Mouse (Mus musculus) left cerebral cortex, adult 18-20 months (tissue): Measurements from ENCODE around the gene Cilp. TPM values are rescaled to one million over a fixed set of nuclear protein-coding genes. Genes with fewer than 3 reads are reported as not detected.
"Not testable (repeated sequence)": the region's sequence is repeated elsewhere in the genome, so short reads cannot be mapped to it uniquely, and the experiment has no call there.

ENCODE experiments used
- DNase-seq, 2 experiments: peaks; one replicate each; pipeline ENCODE4 v3.0.0; 2021 to 2022; ENCODE audit warnings: low spot score in 2 of 2, mixed read lengths in 1 of 2
- total RNA-seq, 2 experiments: library from RNA; stranded (reverse); gene quantifications; 2 replicates each; pipeline ENCODE4 v1.2.3; 2021

The Cilp gene
- total RNA-seq, 2 experiments from 2014 or later = not detected

DNA sequence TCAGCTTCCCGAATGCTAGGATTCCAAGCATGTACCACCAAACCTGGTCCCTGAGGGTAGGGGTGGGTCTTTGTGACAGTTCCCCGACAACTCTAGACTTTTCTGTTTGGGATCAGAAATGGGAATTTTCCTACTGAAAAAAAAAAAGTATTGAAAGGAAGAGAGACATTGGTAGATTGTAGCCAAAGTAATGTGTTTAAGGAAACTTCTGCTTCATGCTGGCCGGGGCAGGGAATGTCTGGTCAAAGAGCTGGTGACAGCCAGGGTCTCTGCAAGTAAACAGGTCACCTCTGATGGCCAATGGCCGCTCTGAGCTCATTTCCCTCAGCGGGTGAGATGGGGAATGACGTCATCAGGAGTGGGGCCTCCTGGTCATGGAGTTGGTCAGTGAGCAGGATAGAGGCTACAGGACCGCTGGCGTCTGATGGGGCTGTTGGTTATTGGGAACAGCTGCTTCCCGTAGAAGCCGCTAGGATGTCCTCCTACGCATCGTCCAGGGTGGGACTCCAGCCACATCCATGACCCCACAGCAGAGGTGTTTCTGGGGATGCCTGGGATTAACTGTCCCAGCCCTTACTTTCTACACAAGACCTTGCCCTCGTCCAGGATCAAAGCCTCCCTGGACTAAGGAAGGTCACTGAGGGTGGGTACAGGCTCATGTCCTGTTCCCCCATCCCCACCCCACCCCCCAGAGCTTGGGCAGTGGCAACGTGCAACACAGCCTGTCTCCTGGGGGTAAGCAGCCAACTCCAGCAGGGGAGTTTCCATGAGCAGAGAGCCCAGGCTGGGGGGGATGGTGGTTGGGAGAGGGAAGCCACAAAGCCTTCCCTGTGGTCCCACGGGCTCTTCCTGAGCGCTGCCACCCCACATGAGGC is 17.2 kb upstream of the Cilp start:
- no peak for DNase-seq

DNA sequence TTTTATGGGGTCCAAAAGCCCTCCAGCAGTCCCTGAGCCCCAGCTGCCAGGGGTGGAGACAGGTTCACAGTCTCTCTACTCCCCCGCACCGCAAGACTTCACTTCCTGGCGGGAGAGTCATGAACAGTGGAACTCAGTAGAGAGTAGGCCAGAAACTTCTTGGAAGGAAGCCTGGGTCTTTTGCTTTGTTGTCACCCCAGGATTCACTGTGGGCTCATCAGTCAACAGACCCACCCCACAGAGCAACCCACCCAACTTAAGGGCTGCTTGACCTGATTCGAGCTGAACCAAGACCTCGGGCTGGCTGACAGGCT is 16.6 kb upstream of the Cilp start:
- no peak for DNase-seq

DNA sequence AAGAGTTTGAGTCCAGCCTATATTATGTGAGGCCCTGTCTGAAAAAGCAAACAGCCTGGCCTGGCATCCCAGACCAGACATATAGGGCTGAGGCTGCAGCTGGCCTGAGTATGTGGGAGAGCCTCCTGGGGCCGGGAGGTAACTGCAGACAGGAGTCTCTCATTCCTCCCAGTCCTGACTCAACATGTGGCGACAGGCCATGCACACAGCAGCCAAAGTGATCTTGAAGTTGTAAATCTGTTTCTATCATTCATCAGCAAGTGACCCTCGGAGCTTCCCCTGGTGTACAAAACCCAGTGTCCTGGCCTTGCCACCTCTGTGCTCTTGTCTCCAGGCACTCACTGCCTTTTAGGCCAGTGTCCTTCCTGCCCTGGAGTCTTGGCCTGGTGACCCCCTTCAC is 13.0 kb upstream of the Cilp start:
- no peak for DNase-seq

DNA sequence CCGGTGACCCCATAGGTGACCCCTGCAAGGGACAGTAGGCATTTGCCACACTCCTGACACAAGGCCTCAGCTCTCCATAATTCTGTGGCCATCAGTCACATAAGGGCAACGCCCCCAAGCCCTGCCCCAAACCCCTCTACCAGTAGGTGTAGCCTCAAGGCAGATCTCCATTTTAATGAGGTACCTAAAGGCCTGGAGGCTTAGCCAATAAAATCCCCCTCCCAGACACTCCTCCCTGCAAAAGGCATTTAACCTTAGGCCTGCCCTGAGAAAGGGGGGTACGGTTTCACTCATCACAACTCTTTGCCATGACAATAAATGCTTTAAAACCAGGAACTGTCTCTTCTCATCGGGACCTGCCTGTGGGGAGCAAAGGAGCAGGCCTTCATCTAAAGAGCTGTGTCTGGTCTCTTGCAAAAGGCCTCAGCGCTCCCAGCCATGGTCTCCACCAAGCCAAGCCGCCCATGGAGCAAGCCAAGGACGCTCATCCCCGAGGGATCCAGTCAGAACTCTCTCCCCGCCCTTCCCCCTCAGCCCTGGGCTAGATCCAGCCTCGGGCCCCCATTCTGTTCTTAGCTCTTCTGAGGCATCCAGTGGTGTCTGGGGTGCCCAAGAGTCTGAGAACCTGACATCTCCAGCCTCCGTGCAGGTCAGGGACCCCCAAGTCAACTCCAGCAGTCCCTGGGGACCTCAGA is 8.9 kb upstream of the Cilp start:
- DNase-seq = no peak

DNA sequence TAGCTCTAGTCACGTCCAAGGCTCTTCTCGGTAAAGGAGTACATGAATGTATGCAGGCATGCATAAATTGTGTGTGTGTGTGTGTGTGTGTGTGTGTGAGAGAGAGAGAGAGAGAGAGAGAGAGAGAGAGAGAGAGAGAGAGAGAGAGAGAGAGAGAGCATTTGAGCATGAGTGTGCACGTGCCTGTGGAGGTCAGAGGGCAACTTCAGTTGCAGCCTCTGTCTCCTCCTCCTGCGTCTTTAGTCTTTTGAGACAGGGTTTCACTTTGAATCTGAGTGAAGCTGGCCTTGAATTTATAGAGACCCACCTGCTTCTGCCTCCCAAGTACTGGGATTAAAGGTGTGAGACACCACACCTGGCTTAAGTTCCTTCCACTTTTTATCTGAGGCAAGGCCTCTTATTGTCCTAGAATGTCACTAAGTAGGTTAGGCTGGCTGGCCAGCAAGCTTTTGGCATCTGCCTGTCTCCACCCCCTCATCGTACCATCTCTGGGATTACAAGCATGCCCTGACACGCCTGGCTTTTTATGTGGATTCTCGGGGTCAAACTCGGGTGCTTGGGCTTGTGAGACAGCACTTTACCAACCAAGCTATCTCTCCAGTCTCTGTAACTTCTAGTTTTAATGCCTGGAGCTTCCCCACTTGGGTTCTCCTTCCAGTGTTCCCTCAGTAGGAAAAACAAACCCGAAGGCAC is 7.6 kb upstream of the Cilp start:
- no peak for DNase-seq

DNA sequence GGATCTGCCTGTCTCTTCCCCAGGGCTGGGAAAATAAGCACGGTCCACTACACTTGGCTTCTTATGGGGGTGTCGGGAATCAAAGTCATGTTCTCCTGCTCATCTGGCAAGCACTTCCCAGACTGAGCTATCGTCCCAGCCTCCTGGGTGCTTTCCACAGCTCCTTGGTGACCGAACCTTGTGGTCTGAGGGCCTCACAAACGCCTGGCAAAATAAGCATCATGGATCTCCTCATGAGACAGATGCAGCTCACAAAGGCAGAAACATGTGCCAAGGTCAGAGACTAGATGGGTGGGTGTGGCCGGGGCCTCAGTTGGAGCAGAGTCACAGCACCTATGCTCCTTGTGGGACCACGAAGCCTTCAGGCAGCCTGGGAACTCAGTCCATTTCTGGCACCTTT is 5.6 kb upstream of the Cilp start:
- DNase-seq = no peak

DNA sequence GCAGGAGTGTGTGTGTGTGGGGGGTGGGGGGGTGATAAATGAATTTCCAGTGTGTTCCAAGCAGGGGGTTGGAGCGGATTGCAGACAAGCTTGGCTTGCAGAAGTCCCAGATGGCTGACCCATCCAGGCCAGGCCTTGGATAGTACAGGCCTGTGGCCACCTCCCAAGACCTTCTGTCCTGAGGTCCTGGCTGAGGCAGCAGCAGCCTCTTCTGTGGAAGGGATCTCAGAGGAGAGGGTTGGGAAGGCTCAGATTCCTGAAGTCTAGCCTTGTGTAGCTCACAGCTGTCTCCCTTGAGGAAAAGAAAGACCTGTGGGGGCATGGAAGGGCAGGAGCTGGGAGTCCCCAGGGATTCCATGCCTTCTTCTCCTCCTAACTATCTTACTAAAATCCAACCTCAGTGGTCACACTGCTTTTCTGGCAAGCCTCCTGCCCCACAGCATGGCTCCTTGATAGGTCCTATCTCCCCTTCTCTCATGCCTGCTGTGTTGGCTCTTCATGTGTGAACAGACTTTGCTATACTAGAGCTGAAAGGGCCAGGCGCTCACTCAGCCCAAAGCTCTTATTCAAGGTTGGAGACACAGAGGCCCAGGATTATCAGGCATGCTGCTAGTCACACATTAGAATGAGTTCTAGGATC is 3.3 kb upstream of the Cilp start:
- no peak for DNase-seq

DNA sequence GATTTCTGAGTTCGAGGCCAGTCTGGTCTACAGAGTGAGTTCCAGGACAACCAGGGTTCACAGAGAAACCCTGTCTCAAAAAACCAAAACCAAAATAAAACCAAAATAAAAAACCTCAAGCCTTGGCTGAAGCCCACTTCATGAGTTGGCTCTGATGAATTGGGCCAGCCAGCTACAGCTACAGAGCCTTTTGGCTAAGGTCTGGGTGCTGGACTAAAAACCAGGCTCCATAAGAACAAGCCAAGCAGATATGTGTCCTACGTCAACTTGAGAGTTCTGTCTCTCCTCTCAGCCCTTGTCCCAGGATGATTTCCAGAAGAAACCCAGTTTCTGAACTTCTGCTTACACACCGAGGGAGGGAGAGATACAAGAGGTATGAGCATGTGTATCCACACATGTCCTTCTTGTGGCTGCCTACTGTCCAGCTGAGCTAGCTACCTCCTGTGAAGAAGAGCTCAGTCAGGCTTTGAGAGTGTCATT is 2.3 kb upstream of the Cilp start:
- no peak for DNase-seq

DNA sequence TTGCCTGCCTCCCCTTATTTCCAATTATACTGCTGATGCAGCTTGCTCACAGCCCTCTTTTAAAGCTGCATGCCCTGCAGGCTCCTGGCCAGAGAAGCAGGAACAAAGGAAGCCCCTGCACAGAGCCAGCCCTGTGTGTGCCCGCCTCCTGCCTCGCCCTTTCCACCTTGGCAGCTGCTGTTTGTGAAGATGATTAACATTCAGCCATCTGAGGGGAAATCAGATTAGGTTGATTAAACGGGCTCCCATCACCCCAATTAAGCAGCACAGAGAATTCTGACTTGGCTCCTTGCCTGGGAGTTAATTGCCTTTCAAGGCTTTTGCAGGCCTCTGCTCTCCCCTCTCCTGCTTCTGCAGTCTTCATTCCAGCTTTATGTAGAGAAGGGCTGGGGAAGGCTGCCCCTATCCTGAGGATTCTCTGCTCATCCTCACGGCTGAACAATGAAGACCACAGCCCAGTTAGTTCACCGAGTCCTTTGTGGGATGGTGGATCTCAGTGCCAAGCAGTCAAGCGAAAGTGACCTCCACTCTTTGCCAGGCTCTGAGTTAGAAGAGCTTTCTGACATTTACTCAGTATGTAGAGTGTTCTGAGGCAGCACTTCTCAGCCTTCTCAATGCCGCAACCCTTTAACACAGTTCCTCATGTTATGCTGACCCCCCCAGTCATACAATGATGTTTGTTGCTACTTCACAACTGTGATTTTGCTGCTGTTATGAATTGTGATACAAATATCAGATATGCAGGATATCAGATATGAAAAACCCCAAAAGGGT is 2.9 kb downstream of the Cilp start:
- DNase-seq = peak; percentile 5 to 18

DNA sequence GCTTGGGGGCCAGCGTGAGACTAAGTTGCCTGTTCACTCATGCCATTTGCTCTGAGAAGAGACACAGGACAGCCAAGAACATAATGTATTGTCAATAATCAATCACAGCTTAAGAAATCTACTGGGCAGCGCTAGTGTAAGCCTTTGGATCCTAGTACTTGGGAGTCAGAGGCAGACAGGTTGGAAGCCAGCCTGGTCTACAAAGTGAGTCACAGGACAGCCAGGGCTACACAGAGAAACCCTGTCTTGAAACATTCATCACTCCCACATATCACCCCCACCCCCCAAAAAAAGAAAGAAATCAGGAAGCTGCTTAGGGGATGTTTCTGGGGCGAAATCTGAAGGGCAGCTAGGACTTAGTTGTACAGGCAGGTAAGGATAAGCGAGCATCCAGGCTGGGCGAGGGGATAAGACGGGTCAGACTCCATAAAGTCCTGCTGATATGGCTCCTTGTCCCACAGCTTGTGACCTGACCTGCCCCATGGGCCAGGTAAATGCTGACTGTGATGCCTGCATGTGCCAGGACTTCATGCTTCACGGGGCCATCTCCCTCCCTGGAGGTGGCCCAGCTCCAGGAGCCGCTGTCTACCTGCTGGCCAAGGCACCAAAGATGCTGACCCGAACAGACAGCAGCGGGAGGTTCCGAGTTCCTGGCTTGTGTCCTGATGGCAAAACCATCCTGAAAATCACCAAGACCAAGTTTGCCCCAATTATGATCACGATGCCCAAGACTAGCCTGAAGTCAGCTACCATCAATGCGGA is 8.2 kb downstream of the Cilp start:
- DNase-seq = no peak

DNA sequence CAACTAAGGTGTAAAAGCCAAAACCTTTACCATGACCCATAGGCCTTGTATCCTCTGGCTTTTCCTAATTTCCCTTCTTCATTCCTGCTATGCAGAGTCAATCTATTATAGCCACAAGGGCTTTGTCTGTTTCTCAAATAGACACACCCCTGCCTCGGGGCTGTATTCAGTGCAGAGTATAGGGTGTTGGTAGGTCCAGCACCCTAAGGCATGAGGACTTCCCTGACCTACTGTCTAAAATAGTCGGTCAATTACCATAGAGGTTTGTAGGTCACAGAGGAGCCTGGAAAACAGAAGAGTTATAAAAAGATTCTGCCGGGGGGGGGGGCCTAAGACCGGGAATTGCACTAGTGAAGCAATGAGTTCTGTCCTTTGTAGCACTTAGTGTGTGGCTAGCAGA is 8.9 kb downstream of the Cilp start:
- no peak for DNase-seq

DNA sequence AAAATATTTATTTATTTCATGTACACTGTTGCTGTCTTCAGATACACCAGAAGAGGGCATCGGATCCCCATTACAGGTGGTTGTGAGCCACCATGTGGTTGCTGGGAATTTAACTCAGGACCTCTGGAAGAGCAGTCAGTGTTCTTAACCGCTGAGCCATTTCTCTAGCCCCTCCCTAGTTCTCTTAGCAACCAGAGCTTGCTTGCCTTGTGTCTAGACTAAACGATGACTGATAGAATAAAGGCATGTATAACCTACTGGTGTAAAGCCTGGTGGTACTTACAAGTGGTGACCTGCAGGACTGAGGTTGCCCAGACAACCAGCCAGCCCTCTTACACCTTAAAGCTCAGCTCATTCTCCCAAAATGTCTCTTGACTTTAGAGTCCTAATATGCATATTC is 9.9 kb downstream of the Cilp start:
- DNase-seq = not testable (repeated sequence)

DNA sequence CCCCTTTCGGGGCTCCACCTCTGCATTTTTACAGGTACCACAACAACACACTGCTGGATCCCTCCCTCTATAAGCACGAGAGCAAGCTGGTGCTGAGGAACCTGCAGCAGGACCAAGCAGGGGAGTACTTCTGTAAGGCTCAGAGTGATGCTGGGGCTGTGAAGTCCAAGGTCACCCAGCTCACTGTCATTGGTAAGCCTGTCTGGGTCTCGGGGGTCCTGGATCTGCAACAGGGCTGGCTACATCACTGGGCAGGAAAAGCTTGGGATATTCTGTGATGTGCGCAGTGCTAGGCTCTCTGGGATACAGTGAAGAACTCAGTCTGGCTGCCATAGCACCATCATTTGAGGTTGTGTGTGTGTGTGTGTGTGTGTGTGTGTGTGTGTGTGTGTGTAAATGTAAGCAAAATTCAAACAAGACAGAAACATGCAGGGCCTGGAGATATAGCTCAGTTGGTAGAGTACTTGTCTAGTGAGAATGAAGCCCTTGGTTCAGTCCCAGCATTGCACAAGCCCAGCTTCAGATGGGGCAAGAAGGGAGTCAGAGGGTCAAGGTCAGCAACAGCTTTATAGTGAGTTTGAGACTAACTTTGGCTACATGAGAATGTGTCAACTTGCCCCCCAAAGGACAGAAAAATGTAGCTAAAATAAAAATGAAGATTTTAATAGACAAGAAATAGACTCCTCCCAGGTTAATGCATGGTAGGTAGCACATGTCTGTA is 11.0 kb downstream of the Cilp start:
- DNase-seq = no peak

DNA sequence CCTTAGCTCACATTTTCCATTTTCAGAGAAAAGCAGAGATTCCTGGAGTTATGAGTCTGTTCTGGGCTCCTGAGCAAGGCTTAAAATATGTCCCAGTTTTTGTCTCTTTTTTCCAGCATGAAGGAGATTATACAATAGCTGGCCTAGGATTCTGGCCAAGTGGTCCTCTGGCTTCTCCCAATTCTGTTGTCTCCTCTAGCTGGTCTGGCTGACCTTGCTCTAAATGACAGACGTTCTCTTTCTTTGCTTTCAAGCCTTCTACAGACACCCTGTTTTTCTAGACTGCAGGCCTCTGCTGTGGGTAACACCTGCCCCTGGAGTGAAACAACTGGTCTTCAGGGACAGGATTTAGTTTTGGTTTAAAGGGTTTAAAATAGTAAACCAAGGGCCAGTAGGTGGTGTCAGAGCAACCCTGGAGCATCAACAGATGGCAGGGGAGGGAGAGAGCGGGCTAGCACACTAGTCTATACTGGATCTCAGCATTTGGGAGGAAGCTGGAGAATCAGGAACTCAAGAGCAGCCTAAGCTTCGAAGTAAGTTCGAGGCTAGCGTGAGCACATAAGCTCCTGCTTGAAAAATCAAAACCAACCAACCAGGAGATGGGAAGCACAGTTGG is 16.7 kb downstream of the Cilp start:
- peak in 1 of 2 experiments; percentile 16 for DNase-seq

DNA sequence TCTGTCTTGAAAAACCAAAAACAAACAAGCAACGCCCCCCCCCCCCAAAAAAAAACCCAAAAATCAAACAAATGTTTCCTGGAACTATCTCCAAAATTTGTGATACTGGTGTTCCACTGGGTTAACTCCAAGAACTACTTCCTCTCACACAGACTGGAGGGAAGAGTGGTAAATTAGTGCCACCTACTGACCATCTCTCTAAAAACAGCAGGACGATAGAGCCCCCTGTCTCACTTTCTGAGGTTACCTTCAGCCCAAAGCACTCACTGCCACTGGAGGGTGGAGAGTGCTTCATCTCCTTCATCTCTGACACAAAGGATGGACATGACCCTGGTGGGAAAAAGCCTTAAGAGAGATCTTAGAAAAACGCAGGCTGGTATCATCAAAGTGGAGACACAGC is 18.3 kb downstream of the Cilp start:
- DNase-seq = peak; percentile 11 to 14

DNA sequence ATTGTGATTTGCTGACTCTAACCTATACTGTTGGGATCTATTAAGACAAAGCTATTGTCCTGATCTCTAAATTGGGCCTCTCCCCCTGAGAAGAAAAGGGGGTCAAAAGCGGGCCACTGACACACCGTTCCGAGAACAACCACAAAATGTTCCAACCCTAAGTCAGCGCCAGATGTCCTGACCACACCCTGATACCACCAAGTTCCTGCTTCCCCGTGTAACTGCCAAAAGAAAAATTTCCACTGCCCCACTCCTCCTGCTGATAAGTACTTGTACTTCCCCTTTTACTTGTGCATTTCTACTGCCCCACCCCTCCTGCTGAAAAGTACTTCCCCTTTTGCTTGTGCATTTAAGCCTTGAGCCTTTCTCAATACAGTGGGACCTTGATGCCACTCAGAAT is 23.3 kb downstream of the Cilp start:
- DNase-seq = not testable (repeated sequence)

DNA sequence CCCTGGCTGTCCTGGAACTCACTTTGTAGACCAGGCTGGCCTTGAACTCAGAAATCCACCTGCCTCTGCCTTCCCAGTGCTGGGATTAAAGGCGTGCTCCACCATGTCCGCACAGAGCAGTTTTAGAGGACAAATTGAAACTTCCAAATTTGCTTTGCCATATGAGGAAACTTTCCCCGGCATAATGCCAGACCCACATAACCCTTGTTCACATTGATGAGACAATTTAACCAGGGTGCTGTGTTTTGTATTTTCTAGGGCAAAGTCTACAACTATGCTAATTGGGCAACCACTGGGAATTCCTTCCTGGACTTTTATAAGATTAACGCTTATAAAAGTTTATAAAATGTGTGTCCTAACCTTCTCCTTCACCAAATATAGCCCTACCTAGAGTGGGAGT is 25.0 kb downstream of the Cilp start:
- DNase-seq = no peak

DNA sequence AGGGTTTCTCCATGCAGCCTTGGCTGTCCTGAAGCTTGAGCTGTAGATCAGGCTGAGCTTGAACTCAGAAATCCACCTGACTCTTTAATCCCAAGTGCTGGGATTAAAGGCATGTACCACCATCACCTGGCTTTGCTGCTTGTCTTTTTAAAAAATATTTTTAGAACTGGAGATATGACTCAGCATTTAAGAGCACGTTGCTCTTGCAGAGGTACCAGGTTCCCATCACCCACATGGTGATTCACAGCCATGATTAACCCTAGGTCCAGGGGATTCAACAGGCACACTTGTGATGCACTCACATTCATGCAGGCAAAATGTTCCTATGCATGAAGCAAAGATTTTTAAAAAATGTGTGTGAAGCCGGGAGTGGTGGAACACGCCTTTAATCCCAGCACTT is 27.4 kb downstream of the Cilp start:
- no peak for DNase-seq

DNA sequence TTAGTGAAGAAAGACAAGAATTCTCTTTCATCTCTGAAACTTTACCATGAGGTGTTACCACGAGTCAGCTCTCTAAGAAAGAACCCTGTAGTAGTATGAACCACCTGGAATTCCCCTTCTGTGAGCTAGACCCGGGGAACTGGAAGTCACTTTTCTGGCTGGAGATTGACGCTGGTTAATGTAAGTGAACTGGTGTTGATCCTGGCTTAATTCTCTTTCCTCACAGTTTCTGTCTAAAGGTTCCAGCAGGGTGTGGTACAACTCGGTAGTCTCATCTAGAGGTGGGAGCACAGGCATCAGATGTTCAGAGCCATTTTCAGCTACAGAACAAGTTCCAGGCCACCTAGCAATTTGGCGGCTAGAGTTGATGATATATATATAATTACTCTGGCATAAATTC is 28.1 kb downstream of the Cilp start:
- no peak for DNase-seq
